Mouse (Mus musculus): ENCODE data around the gene Frmpd4.

Gene Frmpd4

DNA sequence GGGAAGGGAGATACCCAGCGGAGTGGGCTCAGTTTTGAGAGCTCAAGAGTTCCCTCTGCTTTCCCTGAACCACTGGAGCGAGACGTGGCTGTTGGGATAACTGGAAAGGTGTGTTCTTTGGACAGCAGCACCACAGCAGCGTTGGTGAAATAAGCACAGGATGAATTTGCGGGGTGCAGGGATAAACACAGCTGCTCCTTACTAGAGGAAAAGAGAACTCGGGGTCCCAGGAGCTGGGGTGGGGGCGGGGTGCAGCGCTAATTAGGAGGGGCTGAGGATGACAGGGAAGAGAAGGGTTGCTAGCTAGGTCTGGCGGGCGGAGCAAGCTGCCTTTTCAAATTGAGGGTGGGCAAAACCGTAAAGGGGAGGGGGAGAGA, 453.5 kb downstream of the Frmpd4 start:
- no peak for DNase-seq

DNA sequence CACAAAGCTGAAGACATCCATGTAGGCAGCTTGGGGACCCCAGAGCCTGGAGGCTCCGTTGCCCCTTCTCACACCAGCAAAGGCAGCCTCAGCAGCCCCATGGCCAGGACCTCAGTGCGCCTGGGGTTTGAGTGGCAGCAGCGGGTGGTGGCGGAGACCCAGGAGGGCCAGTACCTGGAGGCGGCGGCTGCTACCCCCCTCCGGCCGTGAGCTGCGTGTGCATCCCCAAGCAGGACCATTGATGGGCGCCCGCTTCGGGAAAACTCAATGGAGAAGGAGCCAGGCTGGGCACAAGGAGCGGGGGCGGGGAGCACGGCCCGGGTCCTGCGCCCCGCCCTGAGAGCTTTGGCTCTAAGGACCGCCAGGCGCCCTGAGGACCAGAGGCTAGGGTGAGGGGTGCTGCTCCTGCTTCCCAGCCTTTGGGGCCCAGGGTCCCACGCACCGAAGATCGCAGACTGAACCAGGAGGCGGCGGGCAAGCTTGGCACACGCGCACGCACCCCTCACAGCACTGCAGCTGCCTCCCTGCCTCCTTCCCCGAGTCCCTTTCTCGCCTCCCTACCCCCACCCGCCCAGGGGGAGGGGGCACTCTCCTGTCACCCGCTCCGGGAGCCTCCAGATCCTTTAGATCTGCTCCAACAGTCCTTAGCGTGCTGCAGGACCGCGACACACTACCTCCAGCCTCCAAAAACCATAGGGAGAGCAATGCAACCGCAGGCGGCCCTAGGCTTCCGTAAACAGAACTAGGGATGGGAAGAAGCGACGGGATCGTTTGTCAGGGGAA, 454.0 kb downstream of the Frmpd4 start:
- DNase-seq = no peak

DNA sequence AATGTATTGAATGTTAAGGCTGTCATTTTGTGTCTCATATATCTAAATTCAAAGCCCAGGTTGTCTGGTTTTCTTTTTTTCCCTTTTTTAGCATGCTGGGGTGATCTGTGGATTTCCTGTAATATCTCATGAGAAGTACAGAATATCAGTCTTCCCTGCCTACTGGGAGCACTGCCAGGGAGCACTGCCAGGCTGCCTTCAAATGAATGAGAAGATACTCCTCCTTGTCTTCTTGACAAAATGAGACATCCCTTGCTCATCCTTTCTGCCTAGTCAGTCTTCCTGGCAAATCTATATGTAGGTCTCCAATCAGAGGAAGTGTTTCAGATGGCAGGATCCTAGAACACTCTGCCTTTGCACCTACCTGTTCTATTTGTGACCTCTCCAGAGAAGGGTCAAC, 535.4 kb downstream of the Frmpd4 start:
- no peak for DNase-seq

DNA sequence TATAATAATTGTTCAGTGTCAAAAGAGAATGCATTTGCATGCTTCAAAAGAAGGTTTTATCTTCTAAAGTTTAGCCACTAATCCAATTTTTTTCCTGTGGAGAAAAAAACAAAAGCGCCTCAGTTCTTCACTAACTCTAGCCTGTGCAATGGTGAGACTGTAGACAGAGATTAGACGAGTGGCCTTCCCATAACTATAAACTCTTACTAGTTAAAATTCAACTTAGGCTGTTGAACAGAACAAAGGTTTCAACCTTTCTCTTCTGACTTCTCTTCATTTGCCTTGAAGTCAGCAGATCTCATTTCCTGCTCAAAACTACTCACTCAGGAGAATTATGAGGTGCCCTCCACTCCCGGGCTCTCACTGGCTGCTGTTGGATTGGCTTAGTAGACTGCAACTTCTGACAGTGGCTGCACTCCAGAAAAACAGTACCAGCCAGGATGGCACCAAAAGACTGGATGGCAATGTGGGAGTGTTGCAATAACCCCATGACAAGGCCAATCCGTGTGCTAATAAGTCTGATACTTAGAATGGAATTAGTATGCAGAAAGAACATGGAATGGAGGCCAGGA, 556.4 kb downstream of the Frmpd4 start:
- no peak for DNase-seq

DNA sequence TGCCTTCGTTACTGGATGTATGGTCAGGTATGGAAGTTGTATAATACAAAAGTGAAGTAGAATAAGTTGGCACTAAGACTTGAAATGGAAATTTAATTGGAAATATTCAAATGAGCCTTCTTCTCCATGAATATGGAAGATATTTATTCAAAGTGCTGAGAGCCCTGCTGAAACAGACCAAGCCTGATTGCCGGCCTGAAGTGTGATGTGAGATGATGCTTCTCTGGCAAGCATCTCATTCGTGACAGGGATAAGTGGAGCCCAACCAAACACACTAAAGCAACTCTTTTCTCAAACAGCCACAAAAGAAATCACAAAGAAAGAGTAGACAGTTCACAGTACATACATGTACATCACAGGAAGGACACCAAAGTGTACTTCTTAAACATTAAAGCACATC, 559.2 kb downstream of the Frmpd4 start:
- DNase-seq = no peak

DNA sequence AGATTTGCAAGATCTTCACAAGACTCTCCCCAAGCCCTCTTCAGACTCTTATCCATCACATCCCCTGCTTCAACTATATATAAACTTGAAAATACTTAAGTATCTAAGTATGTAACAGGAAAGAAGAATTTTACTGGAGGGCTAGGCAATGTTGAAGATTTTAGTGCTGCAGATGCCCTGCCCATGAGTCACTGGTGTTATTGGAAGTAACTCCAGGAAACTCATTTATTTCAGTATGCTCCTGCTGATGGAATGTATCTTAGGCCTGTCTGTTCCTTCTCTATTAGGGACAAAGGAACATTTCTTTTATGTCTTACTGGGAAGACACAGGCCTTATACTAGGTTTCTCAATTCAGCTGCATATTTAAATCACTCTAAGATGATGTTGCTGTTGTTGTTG, 592.2 kb downstream of the Frmpd4 start:
- no peak for DNase-seq

DNA sequence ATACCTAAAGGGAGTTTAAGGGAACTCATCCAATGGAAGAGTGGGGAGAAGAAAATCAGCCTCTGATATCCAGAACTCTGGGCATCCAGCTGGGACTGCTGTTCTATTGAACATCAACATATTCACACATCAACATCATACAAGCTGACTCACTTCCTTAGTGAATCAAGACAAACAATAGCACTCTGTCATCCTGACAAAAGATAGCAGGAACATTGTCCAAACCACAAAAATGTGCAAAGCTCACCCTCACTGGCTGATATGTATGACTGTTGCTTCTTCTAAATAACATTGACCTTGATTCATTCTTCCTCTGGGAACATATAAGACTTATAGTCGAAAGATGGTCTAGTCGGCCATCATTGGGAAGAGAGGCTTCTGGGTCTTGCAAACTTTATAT, 625.8 kb downstream of the Frmpd4 start:
- no peak for DNase-seq

DNA sequence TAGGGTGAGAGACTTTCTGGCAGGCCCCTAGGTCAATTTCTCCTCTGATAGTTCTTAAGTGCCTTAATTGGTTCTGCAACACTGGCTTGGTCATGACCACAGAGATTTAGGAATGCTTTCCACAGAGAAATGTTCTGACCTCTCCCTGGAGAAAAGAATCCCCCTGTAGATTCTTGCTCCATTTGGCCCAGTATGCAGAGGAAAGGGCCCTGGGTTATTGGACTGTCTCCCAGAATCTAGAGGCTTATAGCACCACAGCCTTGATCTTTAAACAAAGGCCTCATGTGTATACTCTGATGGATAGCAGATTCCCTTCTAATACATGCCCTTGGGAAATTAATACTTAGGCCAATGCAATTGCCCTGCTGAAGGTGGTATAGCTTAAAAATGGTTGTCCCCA, 667.5 kb downstream of the Frmpd4 start:
- DNase-seq = no peak

DNA sequence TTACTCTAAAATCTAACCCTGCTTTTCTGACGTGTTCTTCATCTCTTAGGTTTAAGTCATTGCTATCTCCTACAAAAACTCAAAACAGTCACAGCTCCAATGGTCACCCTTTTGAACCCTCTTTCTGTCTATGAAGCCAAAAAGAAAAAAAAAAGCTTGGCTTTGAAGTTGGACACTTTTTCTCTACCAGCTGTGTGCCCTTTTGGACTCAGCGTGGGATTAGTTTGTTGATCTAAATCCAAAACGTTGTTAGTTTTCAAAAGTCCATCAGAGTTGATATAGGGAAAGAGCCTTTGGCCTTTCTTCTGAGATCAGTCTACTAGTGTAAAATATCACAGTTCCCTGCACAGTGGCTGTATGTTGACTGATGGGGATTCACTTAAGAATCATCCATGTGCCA, 676.0 kb downstream of the Frmpd4 start:
- no peak for DNase-seq

DNA sequence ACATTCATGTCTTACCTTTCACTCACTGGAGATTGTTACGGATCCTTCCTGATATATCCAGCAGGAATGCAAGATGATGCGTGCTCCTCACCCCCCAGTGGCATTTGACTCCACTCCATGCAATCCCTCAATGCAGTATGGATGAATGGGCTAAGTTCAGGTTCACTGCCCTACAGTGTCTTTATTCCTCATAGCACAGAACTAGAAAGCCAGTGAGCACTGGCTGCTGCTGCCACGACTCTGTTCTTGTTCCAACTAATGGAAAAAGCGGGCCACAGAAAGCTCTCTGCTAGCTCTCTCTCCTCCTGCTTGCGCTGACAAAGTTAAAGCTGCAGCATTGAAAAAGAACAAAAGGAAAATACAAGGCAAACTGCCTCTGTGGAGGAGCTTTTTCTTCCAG, 722.2 kb downstream of the Frmpd4 start:
- no peak for DNase-seq

DNA sequence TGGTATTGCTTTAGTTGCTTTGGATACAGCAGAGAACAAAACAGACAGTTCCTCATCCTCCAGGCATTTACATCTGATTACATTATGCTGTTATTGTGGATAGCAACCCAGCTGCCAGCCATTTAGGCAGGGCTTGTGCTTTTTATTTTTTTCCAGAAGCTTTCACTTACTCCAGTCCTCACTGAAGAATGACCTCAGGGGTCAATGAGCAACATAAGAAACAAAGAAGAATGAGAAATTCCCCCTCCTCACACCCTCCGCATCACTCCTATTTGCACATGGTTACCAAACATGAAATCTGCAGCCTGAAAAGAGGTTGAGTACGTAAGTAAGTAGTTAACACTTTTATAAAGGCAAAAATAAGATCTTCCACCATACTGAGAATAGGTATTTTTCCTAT, 744.5 kb downstream of the Frmpd4 start:
- DNase-seq = no peak

DNA sequence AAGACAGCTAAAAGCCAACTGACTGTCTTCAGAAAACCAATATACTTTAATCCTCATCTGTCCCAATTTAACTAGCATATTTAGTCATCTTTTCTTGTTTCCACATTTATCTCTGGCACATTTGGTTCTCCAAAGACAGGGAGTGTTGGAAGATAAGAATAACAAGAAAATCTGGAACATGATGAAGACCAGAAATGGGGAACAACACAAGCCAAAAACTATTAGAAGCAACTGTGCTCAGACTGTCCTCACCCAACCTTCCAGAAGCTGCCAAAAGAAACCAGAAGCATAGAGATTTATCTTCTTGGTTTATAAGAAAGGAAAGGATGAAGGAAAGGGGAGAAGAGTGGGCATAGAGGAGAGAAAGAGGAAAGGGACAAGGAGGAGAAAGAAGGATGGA, 748.6 kb downstream of the Frmpd4 start:
- no peak for DNase-seq

DNA sequence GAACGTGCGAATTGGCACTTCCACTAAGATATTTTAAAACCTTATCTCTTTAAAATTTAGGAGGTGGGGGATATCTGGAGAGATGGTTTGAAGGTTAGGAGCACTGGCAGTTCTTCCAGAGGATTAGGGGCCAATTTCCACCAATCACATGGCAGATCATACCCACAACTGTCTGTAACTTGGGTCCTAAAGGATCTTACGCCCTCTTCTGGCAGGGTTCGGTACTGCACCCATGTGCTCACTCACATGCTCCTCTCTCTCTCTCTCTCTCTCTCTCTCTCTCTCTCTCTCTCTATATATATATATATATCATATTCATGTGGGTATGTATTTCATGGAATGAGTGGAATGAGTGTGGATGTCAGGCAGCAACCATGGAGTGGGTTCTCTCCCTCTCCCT, 759.7 kb downstream of the Frmpd4 start:
- DNase-seq = no peak

DNA sequence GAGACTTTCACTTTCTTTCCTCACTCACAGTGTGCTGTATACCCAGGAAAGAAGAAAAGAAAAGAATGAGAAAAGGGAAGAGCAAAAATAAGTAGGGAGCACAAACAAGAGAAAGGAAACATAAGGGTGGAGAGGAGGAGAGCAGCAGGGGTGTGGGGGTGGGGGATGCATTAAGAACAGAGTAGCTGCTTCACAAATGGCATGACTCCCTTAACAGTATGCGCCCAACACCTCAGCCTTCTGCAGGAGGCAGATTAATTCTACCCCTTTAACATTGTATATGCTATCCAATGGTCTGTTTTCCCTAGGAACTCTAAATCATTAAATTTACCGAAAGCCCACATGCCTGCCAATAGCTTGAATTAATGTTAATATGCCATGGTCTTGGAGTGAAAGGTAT, 766.9 kb downstream of the Frmpd4 start:
- DNase-seq = no peak

DNA sequence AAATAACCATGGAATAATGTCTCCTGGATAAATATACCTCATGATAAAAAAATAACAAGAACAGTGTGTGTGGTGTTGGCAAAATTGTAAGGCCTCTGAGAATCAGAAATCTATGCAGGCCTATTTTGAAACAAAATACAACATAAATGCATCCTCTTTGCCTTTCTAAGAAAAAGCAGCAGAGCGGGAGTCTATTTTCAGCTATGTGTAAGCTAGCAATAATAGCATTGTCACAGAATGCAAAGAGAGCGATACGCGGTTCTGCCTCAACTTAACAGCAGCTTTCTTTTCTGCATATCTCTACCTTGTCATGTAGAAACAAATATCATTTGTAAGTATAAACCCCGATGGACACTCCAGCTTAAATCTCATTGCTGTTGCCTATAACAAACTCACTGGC, 768.5 kb downstream of the Frmpd4 start:
- no peak for DNase-seq

DNA sequence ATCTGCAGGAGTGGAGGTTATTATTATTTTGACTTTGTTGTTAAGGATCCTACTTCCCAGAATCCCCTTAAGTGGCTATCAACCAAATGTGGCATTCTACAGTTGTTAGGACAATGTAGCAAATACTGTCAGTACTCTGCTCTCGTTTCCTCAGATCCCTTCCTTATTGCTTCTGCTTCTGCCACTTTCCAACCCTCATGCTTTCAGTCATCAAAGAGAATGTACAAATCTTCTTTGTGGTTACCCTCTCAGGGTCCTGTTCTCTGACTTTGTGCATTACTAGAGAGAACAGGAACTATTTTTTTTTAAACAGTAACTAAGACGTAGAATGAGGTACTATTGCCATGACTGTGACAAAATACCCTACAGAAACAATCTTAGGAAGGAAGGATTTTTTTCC, 788.3 kb downstream of the Frmpd4 start:
- DNase-seq = no peak

DNA sequence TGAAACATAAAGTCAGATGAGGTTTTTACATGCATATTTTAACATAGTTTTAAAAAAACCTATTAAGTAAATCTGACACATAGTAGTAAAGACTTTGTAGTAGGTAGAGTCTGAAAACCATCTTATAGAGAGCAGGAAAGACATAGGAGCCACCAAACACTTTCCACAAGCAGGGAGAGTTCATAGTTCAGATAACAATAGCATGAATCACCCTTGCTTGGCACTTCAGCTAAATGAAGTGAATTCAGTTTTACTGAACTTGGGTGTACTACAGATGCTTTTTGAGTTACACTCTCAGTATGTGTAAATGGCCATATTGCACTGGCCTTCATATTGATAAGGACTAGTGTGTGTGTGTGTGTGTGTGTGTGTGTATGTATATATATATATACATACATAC, 793.5 kb downstream of the Frmpd4 start:
- no peak for DNase-seq

DNA sequence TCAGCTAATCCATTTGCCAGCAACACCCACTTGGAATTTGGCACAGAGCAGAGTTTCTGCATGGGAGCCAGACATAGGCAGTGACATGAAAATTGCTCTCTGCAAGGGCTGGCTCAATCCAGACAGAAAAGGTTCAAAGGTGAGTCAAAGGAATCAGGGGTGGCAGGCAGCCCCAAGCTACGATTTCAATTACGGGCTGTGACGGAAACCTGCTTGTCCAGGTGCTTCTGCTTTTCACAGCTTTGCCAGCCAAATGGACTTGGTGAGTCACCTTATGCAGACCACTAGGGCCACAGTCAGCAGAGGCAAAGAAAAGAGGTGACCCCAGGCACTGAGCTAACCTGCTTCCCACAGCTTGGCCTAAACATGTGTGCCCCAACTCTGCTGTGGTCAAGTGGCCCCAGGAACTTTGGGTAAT, 857.5 kb downstream of the Frmpd4 start:
- peak in 1 of 2 experiments; percentile 9 for DNase-seq

DNA sequence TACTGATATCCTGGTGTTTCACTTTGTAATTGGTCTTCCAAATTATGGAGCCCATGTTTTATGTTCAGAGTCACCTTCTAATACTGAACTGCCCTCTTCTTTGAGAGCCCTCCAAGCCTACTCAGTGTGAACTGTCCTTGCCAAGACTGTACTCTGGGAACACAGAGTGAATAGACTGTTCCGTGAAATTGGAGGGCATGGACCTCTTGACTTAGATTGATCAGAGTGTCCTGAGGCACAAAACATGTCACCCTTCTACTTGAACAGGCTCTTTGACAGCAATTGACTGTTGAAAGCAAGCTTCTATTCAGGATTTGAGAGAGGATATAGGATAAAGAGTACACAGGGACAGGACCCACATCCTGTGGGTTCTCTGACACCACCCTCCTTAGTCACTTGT, 857.9 kb downstream of the Frmpd4 start:
- no peak for DNase-seq

DNA sequence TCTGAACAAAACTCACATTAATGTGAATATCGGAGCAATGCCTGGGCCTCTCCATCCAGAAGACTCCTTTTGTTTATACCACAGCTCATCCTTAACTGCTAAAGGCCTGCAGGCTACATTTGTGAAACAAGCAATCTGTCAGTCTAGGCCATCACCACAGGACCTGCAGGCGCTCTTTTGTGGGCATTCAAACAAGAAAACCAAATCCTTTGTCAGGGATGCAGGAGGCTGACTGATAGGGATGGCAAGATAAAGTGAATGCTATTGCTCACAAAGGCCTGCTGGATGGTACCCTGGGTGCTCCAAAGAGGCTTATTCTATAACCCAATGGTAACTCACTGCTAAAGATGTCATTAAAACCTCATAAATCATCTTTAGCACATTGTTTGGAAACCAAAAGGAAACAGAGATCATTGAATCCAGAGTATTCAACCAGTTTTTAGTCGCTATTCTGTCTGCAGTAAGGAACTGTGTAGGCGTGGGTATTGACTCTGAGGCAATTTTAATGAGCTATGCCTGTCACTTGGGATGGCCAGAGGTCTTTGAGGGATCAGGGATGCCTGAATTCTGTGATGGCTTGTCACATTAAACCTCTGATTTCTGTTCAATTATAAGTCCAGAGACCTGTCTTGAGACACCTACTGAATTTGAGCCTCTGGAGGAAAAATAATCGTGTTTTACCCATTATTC, 922.1 kb downstream of the Frmpd4 start:
- DNase-seq = no peak

DNA sequence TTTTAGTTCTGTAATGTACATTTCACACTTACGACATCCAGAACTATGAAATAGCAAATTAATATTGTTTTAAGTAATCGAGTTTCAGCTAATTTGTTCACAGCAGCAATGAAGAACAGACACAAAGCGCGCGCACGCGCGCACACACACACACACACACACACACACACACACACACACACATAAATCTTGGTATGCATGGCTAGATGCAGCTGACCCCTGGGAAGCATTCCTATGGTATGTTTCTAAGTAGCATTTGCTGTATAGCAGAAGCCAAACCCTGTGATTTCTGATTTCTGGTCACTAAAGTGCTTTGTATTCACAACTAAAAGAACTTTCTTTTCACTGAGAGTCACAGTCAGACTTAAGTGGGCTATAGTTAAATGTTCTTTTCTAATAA, 922.8 kb downstream of the Frmpd4 start:
- DNase-seq = no peak

DNA sequence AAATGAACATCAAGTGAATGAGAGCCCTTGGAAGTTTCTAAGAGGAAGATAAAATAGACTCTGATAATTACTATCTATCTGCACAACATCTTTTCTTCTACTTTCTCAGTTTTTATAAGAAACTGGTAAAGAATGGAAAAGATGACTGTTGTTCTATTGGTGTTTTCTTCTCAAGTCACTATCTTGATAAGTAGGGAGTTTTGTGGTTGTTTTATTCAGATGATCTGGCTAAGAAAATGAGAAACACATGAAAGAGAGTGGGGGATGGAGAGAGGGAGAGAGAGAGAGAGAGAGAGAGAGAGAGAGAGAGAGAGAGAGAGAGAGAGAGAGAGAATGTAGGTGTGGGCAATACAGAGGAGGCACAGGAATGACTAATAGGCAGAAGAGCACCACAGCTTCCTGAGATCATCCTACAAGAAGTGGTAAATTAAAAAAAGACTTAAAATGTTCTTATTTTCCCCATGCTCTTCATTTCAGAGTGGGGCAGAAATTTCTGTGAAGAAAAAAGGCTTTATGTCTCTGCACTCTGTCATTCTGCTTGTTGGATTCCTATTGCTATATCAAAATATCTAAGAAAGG, 979.3 kb downstream of the Frmpd4 start:
- DNase-seq = no peak

DNA sequence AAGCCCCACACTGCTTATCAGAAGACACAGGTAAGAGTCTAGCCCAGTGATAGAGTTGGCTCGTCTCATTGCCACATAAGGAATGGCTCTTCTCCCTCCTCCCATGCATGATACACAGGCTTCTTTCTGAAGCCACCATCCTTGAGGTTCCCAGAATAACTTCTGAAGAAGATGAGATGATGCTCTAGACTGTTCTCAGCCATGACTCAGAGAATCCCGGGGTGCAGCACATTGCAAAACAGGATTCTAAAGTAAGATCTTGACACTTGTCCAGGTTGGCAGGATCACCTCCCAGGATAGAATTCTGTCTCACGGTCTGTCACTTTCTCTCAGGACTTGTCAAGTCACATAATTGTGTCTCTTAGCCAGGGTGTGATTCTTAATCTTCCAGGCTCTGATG, 1024.2 kb downstream of the Frmpd4 start:
- no peak for DNase-seq

DNA sequence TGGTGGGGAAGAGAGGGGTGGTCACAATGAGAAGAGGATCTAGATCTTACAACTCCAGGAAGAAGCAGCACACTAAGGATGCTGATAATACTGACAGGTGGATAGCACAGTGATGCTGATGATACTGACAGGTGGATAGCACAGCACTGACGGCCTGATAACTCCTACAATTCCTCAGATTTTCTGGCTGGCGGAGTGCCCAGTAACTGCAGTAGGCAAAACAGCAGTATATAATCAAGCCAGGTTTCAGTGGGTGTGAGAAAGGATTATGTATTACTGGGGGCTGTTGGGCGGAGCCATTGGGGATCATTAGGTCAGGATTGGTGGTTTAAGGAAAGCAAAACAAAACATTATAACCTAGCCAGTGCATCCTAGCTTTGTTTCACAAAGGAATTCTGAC, 1053.9 kb downstream of the Frmpd4 start:
- DNase-seq = no peak

Measured in lung, postnatal 4 days (tissue).